ENCODE assay signal across 8 mouse cellular contexts in the genomic region with DNA sequence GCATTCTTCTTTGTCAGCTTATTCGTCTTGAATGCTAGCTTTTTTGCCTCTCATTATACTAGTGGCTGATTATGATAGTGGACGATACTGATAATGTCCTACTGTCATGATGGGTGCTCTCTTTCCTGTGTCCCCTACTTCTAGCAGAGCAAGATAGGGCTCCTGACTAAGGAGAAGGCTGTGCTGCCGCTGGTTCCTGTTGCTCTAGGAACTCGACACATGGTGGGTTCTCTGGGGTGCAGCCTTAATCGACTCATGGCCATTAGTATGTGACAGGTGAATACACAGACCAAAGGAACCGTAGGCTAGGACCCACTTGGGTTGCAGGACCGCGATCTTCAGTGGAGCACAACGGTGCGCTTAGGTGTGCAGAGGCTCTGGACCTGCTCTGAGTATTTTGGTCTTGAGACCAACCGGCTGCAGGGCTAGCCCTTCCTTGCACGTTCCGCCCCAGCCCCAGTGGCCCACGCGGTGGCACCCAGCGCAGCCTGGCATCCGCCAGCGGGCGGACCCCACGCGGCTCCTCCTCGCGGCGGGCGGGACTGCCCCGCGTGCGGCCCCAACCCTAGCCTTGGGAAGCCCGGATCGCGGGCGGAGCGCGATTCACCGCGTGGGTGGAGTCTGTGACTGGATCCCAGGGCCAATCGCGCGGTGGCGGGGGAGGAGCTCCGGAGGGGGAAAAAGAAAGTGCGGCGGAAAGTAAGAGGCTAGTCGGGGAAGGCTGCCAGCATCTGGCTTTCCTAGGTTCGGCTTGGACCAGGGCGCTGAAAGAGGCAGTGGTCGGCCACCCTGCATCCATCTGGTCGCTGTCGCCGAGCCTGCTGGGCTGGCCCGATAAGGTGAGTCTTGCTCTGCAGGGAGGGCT. TPM values are rescaled to one million over a fixed set of nuclear protein-coding genes. Genes with fewer than 3 reads are reported as not detected.
DNase-seq lines count a peak whose midpoint lies in the region; ATAC-seq and TF ChIP-seq lines count a peak whose summit lies in the region.

A gene (plus strand): TSS at position 657 of the 865 bp plus-strand sequence.

- TF ChIP-seq POLR2A in myocyte (IDR thresholded peaks at IDR 0.05; ENCODE audit: insufficient read length, low read depth), result peak; percentile 73

- peak within 1 kb of the TSS; percentile 60 for H3K27ac ChIP-seq in heart, embryonic 13.5 days (replicated peaks)
- no peak within 1 kb of the TSS for H3K27ac ChIP-seq in liver, embryonic 11.5 days (ENCODE audit: low read depth, low read length)

- peak within 1 kb of the TSS; percentile 83 for H3K9ac ChIP-seq in heart, embryonic 13.5 days
- peak within 1 kb of the TSS; percentile 75 for H3K9ac ChIP-seq in liver, embryonic 11.5 days (ENCODE audit: low read depth, low read length)

- H3K9me3 ChIP-seq in heart, embryonic 13.5 days, result no peaks in the 10 kb centered on the region
- H3K9me3 ChIP-seq in liver, embryonic 11.5 days (ENCODE audit: control insufficient read depth, low read length), result no peaks in the 10 kb centered on the region

- peak within 1 kb of the TSS; percentile 85 for H3K4me2 ChIP-seq in heart, embryonic 13.5 days
- H3K4me2 ChIP-seq in liver, embryonic 11.5 days, result peak within 1 kb of the TSS; percentile 86
- peak within 1 kb of the TSS; percentile 74 for H3K4me2 ChIP-seq in myocyte (ENCODE audit: low read depth)

- H3K79me2 ChIP-seq in myocyte (ENCODE audit: control insufficient read depth, insufficient read depth), result no peaks in the 10 kb centered on the region

- ATAC-seq in CD4-positive, CD25-positive, alpha-beta regulatory T cell, adult 4 months, result peak; percentile 97
- peak; percentile 87 for ATAC-seq in heart, embryonic 13.5 days (ENCODE audit: extremely low read depth, insufficient number of reproducible peaks, low FRiP score, low TSS enrichment)
- ATAC-seq in liver, embryonic 11.5 days (replicated peaks; ENCODE audit: low FRiP score), result peak; percentile 97

- no peaks in the 10 kb centered on the region for H3K36me3 ChIP-seq in heart, embryonic 13.5 days
- no peaks in the 10 kb centered on the region for H3K36me3 ChIP-seq in liver, embryonic 11.5 days (ENCODE audit: control insufficient read depth, insufficient read depth, low read length)
- H3K36me3 ChIP-seq in myocyte (ENCODE audit: control insufficient read depth, insufficient read depth), result no peaks in the 10 kb centered on the region

- H3K4me3 ChIP-seq in heart, embryonic 13.5 days, result peak within 1 kb of the TSS; percentile 77
- peak within 1 kb of the TSS; percentile 73 for H3K4me3 ChIP-seq in liver, embryonic 11.5 days (ENCODE audit: low read depth, low read length)
- peak within 1 kb of the TSS; percentile 51 for H3K4me3 ChIP-seq in myocyte

- H3K27me3 ChIP-seq in heart, embryonic 13.5 days (replicated peaks), result no peaks in the 10 kb centered on the region
- no peaks in the 10 kb centered on the region for H3K27me3 ChIP-seq in liver, embryonic 11.5 days (replicated peaks; ENCODE audit: control insufficient read depth, insufficient read depth, low read length)
- no peaks in the 10 kb centered on the region for H3K27me3 ChIP-seq in myocyte (ENCODE audit: control insufficient read depth, insufficient read depth, insufficient read length)

- peak; percentile 49 for DNase-seq in c-Kit-negative CD71-positive TER-119-positive erythroid progenitor cells, embryonic 14.5 days (ENCODE audit: low read depth, low spot score)
- peak; percentile 79 for DNase-seq in fibroblast of lung, adult 2 months (ENCODE audit: low read depth)
- peak; percentile 95 for DNase-seq in kidney, postnatal 10 days
- DNase-seq in liver, embryonic 11.5 days (ENCODE audit: low spot score), result peak; percentile 88
- peak; percentile 88 to 94 for DNase-seq in spleen, postnatal 4 days (ENCODE audit: low spot score in 2 of 2)

- peaks cover 10% of the 10 kb centered on the region for H3K4me1 ChIP-seq in heart, embryonic 13.5 days
- no peaks in the 10 kb centered on the region for H3K4me1 ChIP-seq in liver, embryonic 11.5 days (replicated peaks; ENCODE audit: control insufficient read depth, insufficient read depth, low read length)

- WGBS in heart, embryonic 13.5 days, result 2% methylated on average over 51 of the region's 51 CpGs
- WGBS in liver, embryonic 11.5 days, result 1% methylated on average over 50 of the region's 51 CpGs

- H3ac ChIP-seq in myocyte (ENCODE audit: control insufficient read depth, insufficient read length), result peak within 1 kb of the TSS; percentile 22

TF ChIP-seq in myocyte, 11 proteins besides CTCF, POLR2A, EP300 and RAD21:
- TF ChIP-seq E2F4 (IDR thresholded peaks at IDR 0.05; ENCODE audit: insufficient read depth), result no peak
- no peak for TF ChIP-seq USF1 (IDR thresholded peaks at IDR 0.05; ENCODE audit: low read depth)
- TF ChIP-seq TCF12 (IDR thresholded peaks at IDR 0.05; ENCODE audit: insufficient read depth, poor library complexity, severe bottlenecking), result no peak
- TF ChIP-seq REST (IDR thresholded peaks at IDR 0.05; ENCODE audit: insufficient read depth, insufficient read length), result no peak
- no peak for TF ChIP-seq MYOD1 (IDR thresholded peaks at IDR 0.05; ENCODE audit: control insufficient read depth in 1 of 3, insufficient read length in 2 of 3, low read depth in 2 of 3)
- TF ChIP-seq MAX (IDR thresholded peaks at IDR 0.05; ENCODE audit: low read depth), result no peak

RNA-seq across cellular contexts. Expression of the gene that starts here (rescaled TPM):
- 10 to 100 TPM in 1 of 2 experiments, 1 to 10 TPM in 1; 9.4 to 14.2 TPM for polyA plus RNA-seq in CD4-positive, CD25-positive, alpha-beta regulatory T cell, adult 4 months (2017; shearing (Covaris generic))
- polyA plus RNA-seq in heart, embryonic 13.5 days (2015; fragmentation: Nextera tagmentation; extraction: Ambion mirVana), result 5.6 TPM in 2 replicates
- polyA plus RNA-seq in liver, embryonic 11.5 days (2014; fragmentation: Nextera tagmentation; extraction: Ambion mirVana), result 4.5 and 5.1 TPM in 2 replicates
- 1.0 TPM for polyA plus RNA-seq in myocyte (2012; fragmentation: generic; extraction: Trizol)
